ENCODE assay signal across 8 mouse cellular contexts in genomic region chr17:49614577-49615235, GRCm38 (mm10). TPM values are rescaled to one million over a fixed set of nuclear protein-coding genes. Genes with fewer than 3 reads are reported as not detected.
A peak's percentile ranks its signal among the peaks of the same experiment; 100 is the strongest.
DNase-seq lines count a peak whose midpoint lies in the region; ATAC-seq and TF ChIP-seq lines count a peak whose summit lies in the region.

Gene Kif6 (plus strand): TSS chr17:49615136.

- 1% methylated on average over 27 of the region's 27 CpGs for WGBS in cerebellum, adult 2 months
- 3% methylated on average over 27 of the region's 27 CpGs for WGBS in large intestine, adult 2 months
- 1% methylated on average over 27 of the region's 27 CpGs for WGBS in liver, embryonic 14.5 days (ENCODE audit: insufficient replicate concordance)
- WGBS in neural tube, embryonic 15.5 days, result 2% methylated on average over 27 of the region's 27 CpGs

- no peaks in the 10 kb centered on the region for H3K9me3 ChIP-seq in ES-E14 (ENCODE audit: control insufficient read depth, insufficient read depth, low read depth, low read length)
- no peaks in the 10 kb centered on the region for H3K9me3 ChIP-seq in liver, embryonic 14.5 days (ENCODE audit: control insufficient read depth, low read length)
- H3K9me3 ChIP-seq in neural tube, embryonic 15.5 days (replicated peaks), result no peaks in the 10 kb centered on the region

- peak; percentile 41; the same call in 1 of the 2 replicates for TF ChIP-seq POLR2A in cerebellum, adult 2 months (IDR thresholded peaks at IDR 0.05; ENCODE audit: borderline replicate concordance, insufficient read depth, low read length)

- intact Hi-C loops in heart, postnatal 25 days (cut with DNase I), result no loop called here

- peak within 1 kb of the TSS; percentile 65 to 71 for H3K4me3 ChIP-seq in ES-E14 (ENCODE audit: insufficient read depth in 1 of 2, low read depth in 1 of 2, low read length in 2 of 2, poor library complexity in 1 of 2, severe bottlenecking in 1 of 2)
- peak within 1 kb of the TSS; percentile 86 for H3K4me3 ChIP-seq in cerebellum, adult 2 months (replicated peaks; ENCODE audit: insufficient read depth, low read depth, low read length)
- H3K4me3 ChIP-seq in liver, embryonic 14.5 days (ENCODE audit: insufficient read depth in 1 of 2, low read depth in 2 of 2, low read length in 2 of 2), result peak within 1 kb of the TSS; percentile 42 to 62
- H3K4me3 ChIP-seq in neural tube, embryonic 15.5 days (replicated peaks), result peak within 1 kb of the TSS; percentile 69

- H3K9ac ChIP-seq in ES-E14 (ENCODE audit: insufficient read depth, low read depth, low read length, poor library complexity, severe bottlenecking), result peak within 1 kb of the TSS; percentile 23; the same call in 1 of the 2 replicates
- H3K9ac ChIP-seq in liver, embryonic 14.5 days (replicated peaks), result no peak within 1 kb of the TSS
- peak within 1 kb of the TSS; percentile 64 for H3K9ac ChIP-seq in neural tube, embryonic 15.5 days (replicated peaks)

- in situ Hi-C loops in ES-E14 (cut with MboI; ENCODE audit: low sequenced_read_pairs in 2 of 2, unreplicated experiment in 2 of 2), result no loop called here

- H3K36me3 ChIP-seq in ES-E14 (ENCODE audit: control insufficient read depth, insufficient read depth, low read length, poor library complexity, severe bottlenecking), result no peaks in the 10 kb centered on the region
- no peaks in the 10 kb centered on the region for H3K36me3 ChIP-seq in liver, embryonic 14.5 days (replicated peaks; ENCODE audit: control insufficient read depth, insufficient read depth, low read depth)
- H3K36me3 ChIP-seq in neural tube, embryonic 15.5 days, result no peaks in the 10 kb centered on the region

- TF ChIP-seq CTCF in cerebellum, adult 2 months (IDR thresholded peaks at IDR 0.05; ENCODE audit: borderline replicate concordance, insufficient read depth, low read depth, low read length), result no peak
- no peak for TF ChIP-seq CTCF in liver, embryonic 14.5 days (IDR thresholded peaks at IDR 0.05; ENCODE audit: low read depth)

- peak; percentile 53; the same call in 1 of the 2 replicates for ATAC-seq in liver, embryonic 14.5 days (ENCODE audit: insufficient read depth)
- ATAC-seq in neural tube, embryonic 15.5 days (ENCODE audit: low FRiP score), result peak; percentile 97

- no peaks in the 10 kb centered on the region for H3K27me3 ChIP-seq in cerebellum, adult 2 months (ENCODE audit: control insufficient read depth, insufficient read depth, low read length)
- H3K27me3 ChIP-seq in liver, embryonic 14.5 days (ENCODE audit: control insufficient read depth, insufficient read depth, low read length), result no peaks in the 10 kb centered on the region
- H3K27me3 ChIP-seq in neural tube, embryonic 15.5 days (replicated peaks), result no peaks in the 10 kb centered on the region

- no peak for TF ChIP-seq EP300 in liver, embryonic 14.5 days (IDR thresholded peaks at IDR 0.05; ENCODE audit: low read depth)

- peak; percentile 69 for DNase-seq in ES-E14 (ENCODE audit: low read depth, low spot score)
- DNase-seq in cerebellum, adult 2 months, result peak; percentile 82 to 84
- peak; percentile 84 for DNase-seq in forelimb bud, embryonic 11.5 days (ENCODE audit: low read depth, low spot score)
- peak; percentile 57 for DNase-seq in heart, postnatal 25 days (ENCODE audit: low spot score)
- DNase-seq in large intestine, adult 2 months (ENCODE audit: low read depth, low spot score), result peak; percentile 6
- DNase-seq in liver, embryonic 14.5 days (ENCODE audit: low read depth in 3 of 3, low spot score in 3 of 3), result peak in 1 of 3 experiments; percentile 6
- peak; percentile 34 for DNase-seq in thymus, postnatal 14 days

- H3K27ac ChIP-seq in ES-E14 (ENCODE audit: insufficient read depth, low read depth, low read length, poor library complexity, severe bottlenecking), result no peak within 1 kb of the TSS
- no peak within 1 kb of the TSS for H3K27ac ChIP-seq in cerebellum, adult 2 months (ENCODE audit: insufficient read depth, low read length)
- H3K27ac ChIP-seq in liver, embryonic 14.5 days, result no peak within 1 kb of the TSS
- peak within 1 kb of the TSS; percentile 75 for H3K27ac ChIP-seq in neural tube, embryonic 15.5 days (replicated peaks)

- no peaks in the 10 kb centered on the region for H3K4me1 ChIP-seq in ES-E14 (ENCODE audit: control insufficient read depth in 2 of 2, insufficient read depth in 2 of 2, low read length in 2 of 2, poor library complexity in 1 of 2)
- no peaks in the 10 kb centered on the region for H3K4me1 ChIP-seq in cerebellum, adult 2 months (ENCODE audit: control insufficient read depth, insufficient read depth, low read length)
- 0 out of 4 replicates have a peak, but pooled peaks cover 0 to 3% of the 10 kb centered on the region in 2 experiments for H3K4me1 ChIP-seq in liver, embryonic 14.5 days (replicated peaks; ENCODE audit: control insufficient read depth in 2 of 2, insufficient read depth in 2 of 2, low read length in 1 of 2)
- peaks cover 15% of the 10 kb centered on the region for H3K4me1 ChIP-seq in neural tube, embryonic 15.5 days

- H3K4me2 ChIP-seq in liver, embryonic 14.5 days (ENCODE audit: low read depth), result peak within 1 kb of the TSS; percentile 53
- H3K4me2 ChIP-seq in neural tube, embryonic 15.5 days, result peak within 1 kb of the TSS; percentile 96

TF ChIP-seq in ES-E14, 5 proteins besides CTCF, POLR2A, EP300 and RAD21:
- TF ChIP-seq CHD2 (IDR thresholded peaks at IDR 0.05; ENCODE audit: low read depth, low read length) (no peak), ZC3H11A (IDR thresholded peaks at IDR 0.05; ENCODE audit: borderline replicate concordance, low read depth, low read length) (no peak), ZNF384 (IDR thresholded peaks at IDR 0.05; ENCODE audit: low read depth, low read length) (no peak), MAFK (IDR thresholded peaks at IDR 0.05; ENCODE audit: insufficient read depth, low read depth, low read length) (no peak), HCFC1 (IDR thresholded peaks at IDR 0.05; ENCODE audit: borderline replicate concordance, insufficient read depth, low read length) (no peak)
TF ChIP-seq in ES-E14: peak in this region for 0.

RNA-seq across cellular contexts. Expression of gene Kif6, which starts in this region (rescaled TPM):
- total RNA-seq in ES-E14 (2012; rRNA removed), result 0.36 and 0.53 TPM in 2 replicates
- polyA plus RNA-seq in cerebellum, adult 2 months (2012; rRNA removed), result 1.6 and 1.7 TPM in 2 replicates
- total RNA-seq in heart, postnatal 25 days (2021), result 1 to 10 TPM; 1.4 to 4.2 TPM
- 0.07 and 0.10 TPM in 2 replicates for polyA plus RNA-seq in large intestine, adult 2 months (2012; rRNA removed)
- polyA plus RNA-seq in liver, embryonic 14.5 days (2012; rRNA removed), result 0.06 and 0.11 TPM in 2 replicates
- 0.09 TPM in 1 of 2 replicates, not detected in the other for polyA plus RNA-seq in liver, embryonic 14.5 days (2014; fragmentation: Nextera tagmentation; extraction: Ambion mirVana)
- polyA plus RNA-seq in neural tube, embryonic 15.5 days (2015; fragmentation: Nextera tagmentation; extraction: Ambion mirVana), result 2.1 and 3.7 TPM in 2 replicates

Comparison
In these comparisons a context has a peak if more than half of its experiments do, and no peak if none do; other contexts are left out.
1. Peak in DNase-seq, H3K4me3 ChIP-seq and H3K9ac ChIP-seq in ES-E14; RNA of the gene not detected or under 1 TPM.
2. Peak in DNase-seq in large intestine, adult 2 months; RNA of the gene not detected or under 1 TPM.
3. Peak in ATAC-seq, H3K4me3 ChIP-seq and H3K4me2 ChIP-seq in liver, embryonic 14.5 days; RNA of the gene not detected or under 1 TPM.